Mouse (Mus musculus): Measurements from ENCODE around the gene Il1rap. TPM values are rescaled to one million over a fixed set of nuclear protein-coding genes. Genes with fewer than 3 reads are reported as not detected.

Gene Il1rap
- polyA plus RNA-seq, 1 experiment from 2014 or later, result 7.6 TPM

DNA sequence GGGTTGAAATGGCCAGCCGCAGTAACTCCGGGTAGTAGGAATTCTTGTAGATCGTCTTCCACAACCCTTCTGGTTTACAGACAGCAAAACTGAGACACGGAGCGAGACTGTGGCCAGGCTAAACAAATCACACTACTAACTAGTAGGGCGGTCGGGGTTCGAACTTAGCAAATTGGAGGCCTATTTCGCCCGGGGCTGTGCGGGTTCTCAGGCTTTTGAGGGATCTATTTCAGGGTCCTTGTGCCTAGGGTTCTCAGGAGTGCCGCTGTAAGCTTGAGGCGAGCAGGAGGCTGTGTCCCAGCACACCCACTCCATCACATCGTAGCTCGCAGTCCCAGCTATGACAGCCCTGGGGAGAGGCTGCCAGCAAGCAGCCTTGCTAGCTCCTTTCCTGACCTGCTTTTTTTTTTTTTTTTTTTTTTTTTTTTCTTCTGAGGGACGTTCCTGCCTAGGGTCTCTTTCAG, 441 bp downstream of the Il1rap start:
- H3K9ac ChIP-seq, result peak overlapping the region; percentile 73
- H3K4me2 ChIP-seq, result peak overlapping the region; percentile 67
- peaks cover 8% of the 10 kb centered on the region; the same call in 1 of the 2 replicates for H3K27me3 ChIP-seq
- no peaks in the 10 kb centered on the region for H3K9me3 ChIP-seq
- peak; percentile 75 for ATAC-seq (ENCODE audit: low read depth)
- peak overlapping the region; percentile 23; the same call in 1 of the 2 replicates for H3K27ac ChIP-seq (replicated peaks)
- H3K4me1 ChIP-seq (replicated peaks), result peaks cover 17% of the 10 kb centered on the region
- under 1% methylated on average over 16 of the region's 16 CpGs for WGBS
- no peaks in the 10 kb centered on the region for H3K36me3 ChIP-seq
- peak overlapping the region; percentile 63 for H3K4me3 ChIP-seq

DNA sequence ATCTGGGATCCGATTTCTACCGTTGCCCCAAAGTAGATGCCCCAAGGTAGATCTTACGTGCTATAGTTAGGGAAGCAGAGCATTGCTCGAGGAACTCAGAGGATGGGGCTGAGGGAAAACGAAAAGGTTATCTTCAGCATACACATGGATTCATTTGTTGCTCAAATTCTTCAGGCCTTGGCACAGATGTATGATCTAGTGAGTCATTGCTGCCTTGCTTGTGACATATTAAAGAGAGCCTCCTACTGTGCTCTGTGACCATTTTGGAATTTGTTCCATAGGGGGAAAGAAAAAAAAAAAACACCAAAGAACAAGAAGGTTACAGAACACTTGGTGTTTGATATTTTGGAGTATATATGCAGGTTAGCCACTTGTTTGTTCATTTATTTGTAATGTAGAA, 4.3 kb downstream of the Il1rap start:
- WGBS, result 93% methylated on average over 5 of the region's 5 CpGs
- no peak for ATAC-seq (ENCODE audit: low read depth)
- Histone ChIP-seq H3K9me3 (no peaks in the 10 kb centered on the region), H3K27me3 (peaks cover under 1% of the 10 kb centered on the region; the same call in 1 of the 2 replicates), H3K36me3 (no peaks in the 10 kb centered on the region), H3K4me1 (replicated peaks) (peaks cover 17% of the 10 kb centered on the region), H3K4me3 (no peak overlapping the region), H3K27ac (replicated peaks) (no peak overlapping the region), H3K9ac (no peak overlapping the region), H3K4me2 (no peak overlapping the region)

DNA sequence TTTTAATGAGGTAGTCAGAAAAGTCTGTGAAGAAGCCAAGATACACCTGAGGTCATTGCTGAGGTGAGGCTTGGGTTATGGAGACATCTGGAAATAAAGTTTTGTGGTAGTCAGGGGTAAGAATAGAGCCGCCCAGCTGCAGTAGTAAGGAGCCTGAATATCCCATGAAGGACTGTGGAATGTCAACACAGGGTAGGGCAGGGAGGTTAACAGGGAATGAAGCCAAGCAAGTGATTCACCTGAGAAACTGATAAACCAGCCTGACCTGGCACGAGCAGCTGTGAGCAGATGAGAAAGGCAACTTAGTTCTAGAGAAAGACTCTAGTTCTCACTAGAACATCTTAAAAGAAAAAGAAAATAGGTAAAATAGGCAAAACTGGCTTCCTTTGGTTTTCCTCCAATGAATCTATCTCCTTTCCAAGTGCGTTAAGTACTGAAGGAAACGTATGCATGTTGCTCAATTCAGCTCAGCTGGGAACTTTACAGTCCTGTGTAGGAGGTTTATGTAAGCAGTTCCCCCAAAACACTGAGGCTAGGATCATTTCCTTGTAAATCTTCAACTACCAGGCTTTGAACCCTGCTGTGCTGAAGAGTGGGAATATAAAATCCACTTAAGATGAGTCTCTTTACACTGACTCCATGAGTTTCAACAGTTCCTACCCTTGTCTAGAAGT, 9.5 kb downstream of the Il1rap start:
- WGBS, result 53% methylated on average over 4 of the region's 4 CpGs
- H3K4me2 ChIP-seq, result no peak overlapping the region
- H3K9ac ChIP-seq, result no peak overlapping the region
- no peaks in the 10 kb centered on the region for H3K4me1 ChIP-seq (replicated peaks)
- no peaks in the 10 kb centered on the region for H3K9me3 ChIP-seq
- no peak overlapping the region for H3K4me3 ChIP-seq
- H3K27me3 ChIP-seq, result no peaks in the 10 kb centered on the region
- ATAC-seq (ENCODE audit: low read depth), result no peak
- H3K27ac ChIP-seq (replicated peaks), result no peak overlapping the region
- no peaks in the 10 kb centered on the region for H3K36me3 ChIP-seq

DNA sequence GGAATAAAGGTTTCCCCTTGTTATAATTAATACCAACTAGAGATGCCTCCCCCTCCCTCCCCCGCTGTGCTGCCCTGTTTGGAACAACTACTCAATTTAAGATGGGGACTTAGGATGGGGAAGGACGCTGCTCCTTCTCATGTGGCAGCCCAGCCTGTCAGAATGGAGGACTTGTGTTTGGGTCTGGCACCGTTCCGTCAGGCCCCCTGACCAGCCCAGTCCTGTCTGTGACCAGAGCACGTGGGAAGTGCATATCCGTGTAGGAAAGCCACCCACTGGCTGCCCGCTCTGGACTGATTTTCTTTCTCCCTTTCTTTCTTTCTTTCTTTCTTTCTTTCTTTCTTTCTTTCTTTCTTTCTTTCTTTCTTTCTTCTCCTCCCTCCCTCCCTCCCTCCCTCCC, 14.9 kb downstream of the Il1rap start:
- WGBS, result 57% methylated on average over 7 of the region's 7 CpGs
- H3K4me2 ChIP-seq, result no peak overlapping the region
- no peak overlapping the region for H3K9ac ChIP-seq
- H3K27me3 ChIP-seq, result no peaks in the 10 kb centered on the region
- no peaks in the 10 kb centered on the region for H3K36me3 ChIP-seq
- H3K27ac ChIP-seq (replicated peaks), result no peak overlapping the region
- no peak overlapping the region for H3K4me3 ChIP-seq
- peaks cover 13% of the 10 kb centered on the region for H3K4me1 ChIP-seq (replicated peaks)
- H3K9me3 ChIP-seq, result no peaks in the 10 kb centered on the region
- ATAC-seq (ENCODE audit: low read depth), result no peak

DNA sequence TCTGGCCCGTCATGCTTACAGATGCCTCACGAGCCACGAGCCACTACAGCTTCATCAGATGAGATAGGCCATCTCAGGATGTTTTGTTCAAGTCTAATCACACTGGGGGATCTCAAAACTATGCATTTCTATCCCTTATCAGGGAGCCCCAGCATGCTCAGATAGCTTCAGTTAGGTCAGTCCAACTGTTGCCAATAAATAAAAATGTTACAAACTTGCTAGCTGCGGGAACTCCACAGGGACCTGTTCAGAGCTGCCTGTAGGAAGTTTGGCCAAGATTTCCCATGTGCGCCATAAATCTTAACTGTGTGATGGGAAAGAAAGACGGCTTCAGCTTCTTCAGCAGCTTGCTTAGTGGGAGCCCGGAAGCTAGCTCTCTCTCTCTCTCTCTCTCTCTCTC, 15.8 kb downstream of the Il1rap start:
- peak; percentile 23; the same call in 1 of the 2 replicates for ATAC-seq (ENCODE audit: low read depth)
- Histone ChIP-seq H3K9ac (no peak overlapping the region), H3K27ac (replicated peaks) (no peak overlapping the region), H3K9me3 (no peaks in the 10 kb centered on the region), H3K36me3 (no peaks in the 10 kb centered on the region), H3K27me3 (no peaks in the 10 kb centered on the region), H3K4me1 (replicated peaks) (peaks cover 13% of the 10 kb centered on the region), H3K4me3 (no peak overlapping the region), H3K4me2 (no peak overlapping the region)
- 41% methylated on average over 7 of the region's 7 CpGs for WGBS

DNA sequence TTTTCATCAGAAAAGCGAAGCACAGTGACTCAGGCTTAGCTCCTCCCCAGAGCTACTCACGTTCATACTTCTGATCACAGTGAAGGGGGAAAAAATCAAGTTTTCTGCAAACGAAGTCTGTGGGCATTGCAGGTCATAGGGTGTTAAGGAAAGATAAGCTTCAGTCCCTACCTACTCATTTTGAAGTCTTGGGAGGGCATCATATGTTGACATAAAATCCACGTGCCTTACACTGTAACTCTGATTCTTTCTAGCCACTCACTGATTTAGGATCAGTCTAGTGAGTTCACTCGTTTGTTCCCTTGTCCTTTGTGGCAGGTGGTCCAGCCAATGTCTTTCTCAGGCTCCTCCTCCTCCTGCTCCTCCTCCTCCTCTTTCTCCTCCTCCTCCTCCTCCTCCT, 17.1 kb downstream of the Il1rap start:
- H3K27ac ChIP-seq (replicated peaks), result no peak overlapping the region
- no peaks in the 10 kb centered on the region for H3K27me3 ChIP-seq
- ATAC-seq (ENCODE audit: low read depth), result no peak
- no peak overlapping the region for H3K4me2 ChIP-seq
- H3K9ac ChIP-seq, result no peak overlapping the region
- H3K36me3 ChIP-seq, result no peaks in the 10 kb centered on the region
- H3K4me1 ChIP-seq (replicated peaks), result peaks cover 13% of the 10 kb centered on the region
- H3K4me3 ChIP-seq, result no peak overlapping the region
- WGBS, result 78% methylated on average over 5 of the region's 5 CpGs
- no peaks in the 10 kb centered on the region for H3K9me3 ChIP-seq

DNA sequence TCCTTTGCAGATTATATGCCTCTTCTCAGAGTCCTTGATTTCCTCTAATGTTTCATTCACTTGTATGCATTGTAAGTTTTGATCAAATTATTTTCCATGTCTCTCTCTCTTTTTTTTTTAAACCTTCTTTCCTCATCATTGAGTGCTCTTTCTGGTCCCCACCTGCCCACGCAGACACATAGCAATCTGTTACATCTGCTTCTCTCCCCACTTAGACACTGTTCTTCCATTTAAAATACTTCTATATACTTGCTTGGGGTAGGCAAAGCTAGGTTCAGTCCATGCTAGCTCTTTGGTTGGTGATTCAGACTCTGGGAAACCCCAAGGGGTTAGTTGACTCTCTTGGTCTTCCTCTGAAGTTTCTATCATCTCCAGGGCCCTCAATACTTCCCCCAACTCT, 20.0 kb downstream of the Il1rap start:
- no peak for ATAC-seq (ENCODE audit: low read depth)
- WGBS, result 100% methylated on average over 1 of the region's 1 CpGs
- no peak overlapping the region for H3K27ac ChIP-seq (replicated peaks)

DNA sequence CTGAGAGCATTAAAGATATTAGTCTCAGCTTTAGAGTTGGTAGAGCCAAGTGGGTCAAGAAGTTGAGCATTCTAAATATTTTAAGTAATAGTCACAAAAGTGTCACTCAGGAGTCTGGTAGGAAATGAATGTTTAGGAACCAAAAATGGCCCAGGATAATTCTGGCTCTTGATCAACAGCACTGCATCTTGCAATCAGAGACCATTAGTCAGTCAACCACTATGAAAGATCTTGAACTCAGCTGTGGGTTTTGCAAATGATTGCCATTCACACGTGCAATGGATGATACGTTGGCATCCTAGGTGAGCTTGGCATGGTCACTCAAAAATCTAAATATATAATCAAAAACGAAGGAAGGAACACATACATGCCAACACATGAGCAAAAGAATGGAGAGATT, 23.1 kb downstream of the Il1rap start:
- H3K4me2 ChIP-seq, result no peak overlapping the region

More for the DNA sequence above, 20.0 kb downstream of the Il1rap start:
- no peaks in the 10 kb centered on the region for H3K27me3 ChIP-seq
- H3K9ac ChIP-seq, result no peak overlapping the region
- no peaks in the 10 kb centered on the region for H3K9me3 ChIP-seq
- H3K4me3 ChIP-seq, result no peak overlapping the region
- H3K4me1 ChIP-seq (replicated peaks), result peaks cover 13% of the 10 kb centered on the region
- no peaks in the 10 kb centered on the region for H3K36me3 ChIP-seq
- H3K4me2 ChIP-seq, result no peak overlapping the region

DNA sequence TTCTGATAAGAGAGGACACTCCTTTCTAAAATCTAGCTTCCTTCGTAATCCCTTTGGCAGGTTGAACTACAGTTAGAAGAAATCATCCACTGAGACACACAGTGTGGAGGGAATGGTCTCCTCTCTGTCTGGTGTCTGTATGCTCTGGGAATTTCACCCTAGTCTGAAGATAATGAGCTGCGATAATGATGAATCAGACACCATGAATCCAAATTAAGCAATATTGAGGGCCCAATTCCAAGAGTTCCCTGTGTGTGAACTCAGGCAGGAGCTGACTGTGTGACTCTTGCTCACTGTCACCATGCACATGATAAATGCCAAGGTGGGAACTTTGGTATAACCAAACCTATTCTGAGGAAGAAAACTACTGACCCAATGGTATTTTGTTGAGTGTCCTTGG, 26.5 kb downstream of the Il1rap start:
- Histone ChIP-seq H3K36me3 (no peaks in the 10 kb centered on the region), H3K4me2 (no peak overlapping the region), H3K9ac (no peak overlapping the region), H3K27me3 (no peaks in the 10 kb centered on the region), H3K9me3 (no peaks in the 10 kb centered on the region), H3K4me3 (no peak overlapping the region), H3K27ac (replicated peaks) (no peak overlapping the region), H3K4me1 (replicated peaks) (no peaks in the 10 kb centered on the region)
- 90% methylated on average over 2 of the region's 2 CpGs for WGBS
- ATAC-seq (ENCODE audit: low read depth), result no peak

More for the DNA sequence above, 23.1 kb downstream of the Il1rap start:
- 83% methylated on average over 3 of the region's 3 CpGs for WGBS
- no peak for ATAC-seq (ENCODE audit: low read depth)
- H3K36me3 ChIP-seq, result no peaks in the 10 kb centered on the region
- no peak overlapping the region for H3K4me3 ChIP-seq
- no peaks in the 10 kb centered on the region for H3K9me3 ChIP-seq
- H3K27ac ChIP-seq (replicated peaks), result no peak overlapping the region
- no peaks in the 10 kb centered on the region for H3K27me3 ChIP-seq
- H3K9ac ChIP-seq, result no peak overlapping the region
- no peaks in the 10 kb centered on the region for H3K4me1 ChIP-seq (replicated peaks)

DNA sequence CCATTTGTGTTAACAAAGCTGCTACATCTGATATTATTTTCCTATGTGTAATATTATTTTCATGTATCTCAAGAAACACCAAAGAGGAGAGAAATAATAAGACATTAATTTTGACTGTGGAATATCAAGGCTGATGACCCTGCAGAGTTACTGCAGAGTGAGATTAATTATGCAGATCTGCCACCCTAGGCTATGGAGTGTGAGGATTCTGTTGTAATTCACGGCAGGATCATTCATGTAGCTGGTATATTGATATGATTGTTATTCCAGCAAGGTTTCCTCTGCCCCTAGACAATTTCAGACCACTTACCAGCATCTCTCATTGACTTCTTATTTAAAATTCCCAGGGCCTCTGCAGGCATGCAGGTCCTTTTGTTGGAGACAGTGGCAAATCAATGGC, 29.0 kb downstream of the Il1rap start:
- 65% methylated on average over 1 of the region's 1 CpGs for WGBS
- Histone ChIP-seq H3K4me2 (no peak overlapping the region), H3K9me3 (no peaks in the 10 kb centered on the region), H3K4me3 (no peak overlapping the region), H3K36me3 (no peaks in the 10 kb centered on the region), H3K27me3 (no peaks in the 10 kb centered on the region), H3K4me1 (replicated peaks) (no peaks in the 10 kb centered on the region), H3K9ac (no peak overlapping the region), H3K27ac (replicated peaks) (no peak overlapping the region)
- no peak for ATAC-seq (ENCODE audit: low read depth)

DNA sequence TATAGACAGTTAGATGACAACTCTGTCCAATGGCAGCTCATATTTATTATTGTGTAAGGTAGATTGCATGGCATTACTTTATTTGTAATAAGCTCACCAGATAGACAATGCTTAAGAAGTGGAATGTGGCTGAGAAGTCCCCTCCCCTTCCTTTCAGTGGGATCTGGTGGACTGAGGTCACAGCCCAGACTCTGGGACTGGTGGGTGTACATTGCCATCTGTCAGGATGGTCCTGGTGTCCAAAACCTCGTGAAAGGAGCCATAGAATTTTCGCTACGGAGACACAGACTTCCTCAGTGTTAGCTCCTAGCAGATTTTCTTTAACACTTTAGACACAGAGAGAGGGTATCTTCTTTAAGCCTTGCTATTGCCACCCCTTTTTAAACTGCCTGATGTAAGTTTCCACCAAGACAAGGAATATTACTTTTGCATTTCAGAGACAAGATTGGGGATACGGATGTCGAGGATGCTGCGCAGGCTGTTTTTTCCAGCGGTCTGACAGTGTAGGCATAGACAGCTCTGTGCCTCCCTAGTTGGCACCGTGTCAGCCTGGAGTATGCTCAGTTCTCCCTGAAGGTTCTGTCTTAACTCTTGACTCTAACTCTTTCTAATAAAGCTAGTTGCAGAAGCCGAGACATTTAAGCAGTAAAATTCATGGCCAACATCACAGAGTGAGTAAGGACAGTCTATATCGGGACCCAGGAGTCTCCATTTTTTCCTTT, 31.2 kb downstream of the Il1rap start:
- Histone ChIP-seq H3K27ac (replicated peaks) (no peak overlapping the region), H3K9me3 (no peaks in the 10 kb centered on the region), H3K4me1 (replicated peaks) (no peaks in the 10 kb centered on the region), H3K4me2 (no peak overlapping the region), H3K36me3 (no peaks in the 10 kb centered on the region), H3K4me3 (no peak overlapping the region), H3K9ac (no peak overlapping the region), H3K27me3 (no peaks in the 10 kb centered on the region)
- no peak for ATAC-seq (ENCODE audit: low read depth)
- WGBS, result 83% methylated on average over 10 of the region's 10 CpGs

DNA sequence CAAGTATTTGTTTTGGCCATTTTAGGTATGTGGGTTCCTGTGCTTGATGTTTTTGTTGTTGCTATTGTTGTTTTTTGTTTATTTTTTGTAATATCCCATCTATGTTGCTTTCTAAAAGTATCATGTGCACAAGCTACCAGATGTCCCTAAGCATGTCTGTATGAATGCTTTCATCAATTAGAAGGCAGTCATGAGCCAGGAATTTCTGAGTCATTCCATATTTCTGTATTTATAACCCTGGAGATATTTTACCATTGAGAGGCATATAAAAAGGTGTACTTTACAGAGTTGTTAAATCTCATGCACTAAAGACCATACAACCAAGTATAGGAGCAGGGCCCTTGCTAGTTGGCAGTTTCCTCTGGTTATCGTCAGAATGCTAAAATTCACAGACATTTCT, 41.6 kb downstream of the Il1rap start:
- ATAC-seq (ENCODE audit: low read depth), result no peak
- Histone ChIP-seq H3K4me1 (replicated peaks) (no peaks in the 10 kb centered on the region), H3K27ac (replicated peaks) (no peak overlapping the region), H3K4me2 (no peak overlapping the region), H3K27me3 (no peaks in the 10 kb centered on the region), H3K4me3 (no peak overlapping the region), H3K36me3 (no peaks in the 10 kb centered on the region), H3K9me3 (no peaks in the 10 kb centered on the region), H3K9ac (no peak overlapping the region)
- 90% methylated on average over 1 of the region's 1 CpGs for WGBS

Data from neural tube, embryonic 13.5 days (tissue).